Mouse (Mus musculus) cerebellum, adult 18-20 months (tissue): ENCODE measurements around the gene Actr10.

Source experiments
- DNase-seq, 2 experiments: peaks; one replicate each; pipeline ENCODE4 v3.0.0; 2021

The Actr10 gene

DNA sequence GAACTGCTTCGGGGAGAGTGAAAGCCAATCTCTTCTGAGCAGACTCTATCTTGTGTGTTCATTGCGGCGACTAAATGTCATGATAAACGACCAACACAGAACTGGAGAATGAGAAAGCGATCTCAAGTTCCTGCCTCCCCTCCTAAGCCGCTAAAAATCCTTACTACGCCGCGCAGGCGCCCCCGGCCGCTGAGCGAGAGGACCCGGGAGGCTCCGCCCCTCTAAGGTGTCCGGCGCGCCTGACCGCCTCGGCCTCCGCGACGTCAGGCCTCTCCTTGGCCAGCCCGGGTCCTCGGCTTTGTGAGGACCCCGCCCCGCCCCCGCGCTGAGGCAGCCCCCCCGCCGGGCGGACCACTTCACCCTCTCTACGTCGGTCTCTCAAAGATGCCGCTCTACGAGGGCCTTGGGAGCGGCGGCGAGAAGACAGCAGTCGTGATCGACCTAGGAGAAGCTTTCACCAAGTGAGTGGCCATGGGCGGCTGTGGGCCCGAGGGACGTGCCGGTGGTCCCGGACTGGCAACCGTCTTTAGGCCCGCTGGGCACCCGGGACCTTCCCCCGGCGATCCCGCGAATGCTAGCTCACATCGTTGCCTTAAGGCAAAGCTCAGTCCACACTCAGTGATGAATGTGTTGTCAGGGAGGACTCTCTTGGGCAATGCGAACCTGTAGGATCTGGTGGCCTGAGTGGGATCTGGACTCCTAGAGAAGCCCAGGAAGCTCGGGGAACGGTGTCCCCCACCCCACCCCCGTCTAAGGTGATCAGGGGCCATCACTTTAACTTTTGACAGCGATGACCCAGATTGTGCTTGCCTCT, at the start of gene Actr10:
Gene Actr10 (plus strand): TSS at position 287 of the 814 bp plus-strand sequence.
- DNase-seq: peak; percentile 90 to 94

DNA sequence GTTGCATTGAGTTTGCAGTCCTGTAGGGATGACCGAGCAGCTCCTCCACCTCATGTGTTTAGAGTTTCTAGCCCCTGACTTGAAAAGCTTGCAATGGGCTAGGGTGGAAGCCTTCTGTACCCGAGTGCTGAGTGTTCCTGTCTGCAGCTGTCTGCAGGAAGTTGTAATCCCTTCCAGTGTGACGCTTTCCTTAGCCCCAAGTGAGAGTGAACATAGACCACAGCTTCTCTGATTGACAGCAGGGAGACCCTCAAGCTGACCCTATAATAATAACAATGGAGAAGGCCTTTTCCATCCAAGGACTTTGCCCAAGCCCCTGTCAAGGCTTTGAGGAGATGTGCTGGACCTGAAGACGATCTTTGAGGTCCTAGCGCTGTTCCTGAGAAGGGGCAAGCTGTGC, 47.3 kb upstream of the Actr10 start:
- no peak for DNase-seq

DNA sequence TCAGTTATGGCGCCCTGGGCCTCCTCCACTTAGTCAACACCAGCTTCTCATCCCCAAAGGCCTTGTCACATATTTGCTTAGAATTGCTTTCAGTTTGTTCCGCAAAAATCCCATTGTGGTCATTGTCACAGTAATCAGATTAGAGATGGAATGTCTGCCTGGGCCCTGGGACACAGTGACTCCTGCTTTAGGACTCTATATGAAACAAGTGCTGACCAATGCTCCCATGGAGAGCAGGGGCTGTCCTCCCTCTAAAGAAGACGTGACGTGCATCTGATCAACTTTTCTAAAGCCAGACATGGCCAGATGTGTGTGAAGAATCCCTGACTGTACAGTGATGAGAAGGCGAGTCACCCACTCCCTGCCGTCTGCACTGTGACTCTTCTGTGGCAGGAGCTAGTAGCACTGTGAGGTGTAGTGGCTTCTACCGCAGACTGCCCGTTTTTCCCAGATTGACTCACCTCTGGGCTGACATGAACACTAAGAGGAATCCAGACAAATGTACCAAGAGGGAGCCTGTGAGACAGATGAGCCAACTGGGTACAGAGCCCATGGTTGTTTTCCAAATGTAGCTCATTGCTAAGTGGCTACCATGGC, 46.7 kb upstream of the Actr10 start:
- no peak for DNase-seq

DNA sequence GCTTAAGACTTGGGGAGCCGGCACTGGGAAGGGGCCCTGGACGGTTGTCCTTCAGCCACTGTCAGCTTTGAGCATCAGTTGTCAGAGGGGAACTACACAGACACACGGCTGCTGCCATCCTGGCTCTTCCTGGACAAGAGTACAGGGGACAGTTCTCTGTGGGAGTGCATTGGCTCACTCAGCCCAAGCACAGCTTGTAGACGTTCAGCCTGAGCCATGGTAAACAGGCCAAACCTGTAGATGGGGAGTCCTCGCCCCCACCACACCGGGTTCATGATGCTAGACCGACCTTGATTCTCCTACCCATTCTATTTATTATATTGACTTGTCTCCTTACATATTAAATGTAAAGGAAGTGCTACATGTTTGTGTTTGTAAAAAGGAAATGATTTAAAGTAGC, 42.4 kb upstream of the Actr10 start:
- DNase-seq: peak; percentile 43 to 50

DNA sequence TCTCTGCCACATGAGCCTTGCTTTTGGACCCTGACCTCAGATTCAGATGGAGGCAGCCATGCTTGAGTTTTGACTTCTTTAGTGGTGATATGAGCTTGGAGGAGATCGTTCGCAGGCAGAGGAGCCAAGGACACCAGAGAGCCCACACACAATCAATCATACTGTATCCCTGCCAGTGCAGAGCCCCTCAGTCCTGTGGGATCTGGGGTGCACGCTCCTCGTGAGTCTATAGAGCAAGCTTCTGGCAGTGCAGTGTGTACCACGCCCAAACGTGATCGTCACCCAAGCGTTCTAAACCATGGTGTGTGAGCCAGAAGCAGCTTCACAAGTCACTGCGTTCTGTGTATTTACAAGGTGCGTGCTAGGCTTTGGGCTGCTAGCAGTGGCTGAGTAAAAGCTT, 41.6 kb upstream of the Actr10 start:
- no peak for DNase-seq

DNA sequence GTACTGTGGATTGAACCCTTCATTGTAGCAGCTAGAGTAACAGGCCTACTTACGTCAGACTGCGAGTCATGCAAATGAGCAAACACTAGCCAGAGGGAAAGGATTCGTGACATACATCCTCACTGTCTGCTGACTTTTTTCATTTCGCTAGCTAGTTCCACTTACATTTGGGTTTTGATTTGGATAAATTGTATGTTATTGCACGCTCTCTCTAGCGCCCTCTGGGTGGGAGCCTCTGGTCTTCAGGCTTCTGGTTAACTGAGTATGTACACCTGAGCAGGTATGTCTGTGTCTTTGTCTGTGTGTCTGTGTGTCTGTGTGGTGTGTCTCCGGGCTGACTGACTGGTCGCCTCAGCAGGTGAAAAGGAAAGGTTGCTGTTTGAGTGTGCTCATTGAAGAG, 40.2 kb upstream of the Actr10 start:
- DNase-seq: peak; percentile 30 to 47

DNA sequence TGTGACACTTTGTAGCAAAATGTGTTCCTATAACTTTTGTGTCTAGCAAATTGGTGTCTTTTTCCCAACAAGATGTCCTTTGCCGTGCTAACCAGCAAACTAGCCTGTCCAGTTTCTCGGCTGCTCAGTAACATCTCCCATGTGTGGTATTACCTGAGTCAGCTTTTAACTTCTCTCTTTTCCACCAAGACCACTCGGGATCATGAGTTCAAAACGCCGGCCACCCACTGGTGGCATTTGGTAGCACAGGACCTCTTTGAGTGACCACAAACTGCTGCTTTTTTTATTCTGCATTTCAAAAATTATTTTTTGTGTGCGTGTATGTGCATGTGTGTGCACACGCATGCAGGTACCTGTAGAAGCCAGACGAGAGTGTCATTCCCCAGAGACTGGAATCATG, 39.2 kb upstream of the Actr10 start:
- DNase-seq: no peak

DNA sequence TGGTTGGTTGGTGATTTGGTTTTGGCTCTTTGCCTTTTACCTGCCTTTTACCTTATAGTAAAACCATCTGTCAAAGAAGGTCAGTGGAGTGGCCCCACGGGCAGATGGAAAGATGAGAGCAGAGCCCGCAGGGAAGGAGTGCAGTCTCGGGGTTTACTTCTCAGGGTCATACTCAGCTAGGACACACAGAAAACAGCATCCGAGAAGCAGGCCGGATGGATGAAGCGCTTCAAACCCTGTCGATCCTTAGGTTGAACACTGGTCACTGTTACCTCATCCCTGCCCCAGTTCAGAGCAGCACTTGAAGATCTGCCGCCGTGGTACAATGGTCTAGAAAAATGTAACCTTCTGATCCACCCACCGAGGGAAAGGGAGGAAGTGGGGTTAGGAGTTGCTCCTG, 33.2 kb upstream of the Actr10 start:
- DNase-seq: peak in 1 of 2 experiments; percentile 2

DNA sequence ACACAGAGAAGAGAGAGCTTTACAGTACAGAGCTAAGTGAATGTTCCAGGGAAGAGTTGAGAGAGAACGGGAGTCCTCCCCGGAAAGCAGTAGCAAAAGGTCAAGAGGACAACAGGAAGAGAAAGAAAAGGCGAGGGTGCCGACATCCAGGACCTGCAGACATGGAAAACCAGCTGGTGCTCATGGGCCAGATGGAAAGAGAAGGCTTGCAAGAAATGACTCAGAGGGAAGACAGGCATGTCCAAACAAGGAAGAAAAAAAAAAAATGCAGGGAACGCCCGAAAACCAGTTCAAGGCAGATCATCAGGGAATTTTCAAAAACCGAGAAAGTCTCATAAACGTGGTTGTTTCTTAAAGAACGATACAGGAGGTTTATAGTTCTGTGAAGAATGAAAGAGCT, 30.8 kb upstream of the Actr10 start:
- DNase-seq: no peak

DNA sequence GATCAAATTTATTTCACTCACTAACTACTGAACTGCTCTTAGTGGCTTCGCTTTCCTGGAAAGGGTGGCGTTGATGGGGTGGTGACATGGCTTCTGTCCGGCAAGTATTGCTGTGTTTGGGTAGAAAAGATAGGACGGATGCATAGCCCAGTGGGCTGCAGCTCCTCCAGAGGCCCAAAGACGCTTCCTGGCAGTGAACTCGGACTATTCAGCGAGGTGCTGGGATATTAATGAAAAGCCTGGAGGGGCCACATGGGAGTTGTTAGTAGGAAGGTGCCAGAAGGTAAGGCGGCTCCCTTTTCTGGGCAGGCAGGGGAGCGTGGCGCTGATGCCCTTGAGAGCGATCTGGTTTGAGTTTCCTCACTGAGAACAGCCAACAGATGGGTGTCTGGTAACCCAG, 30.0 kb upstream of the Actr10 start:
- no peak for DNase-seq

DNA sequence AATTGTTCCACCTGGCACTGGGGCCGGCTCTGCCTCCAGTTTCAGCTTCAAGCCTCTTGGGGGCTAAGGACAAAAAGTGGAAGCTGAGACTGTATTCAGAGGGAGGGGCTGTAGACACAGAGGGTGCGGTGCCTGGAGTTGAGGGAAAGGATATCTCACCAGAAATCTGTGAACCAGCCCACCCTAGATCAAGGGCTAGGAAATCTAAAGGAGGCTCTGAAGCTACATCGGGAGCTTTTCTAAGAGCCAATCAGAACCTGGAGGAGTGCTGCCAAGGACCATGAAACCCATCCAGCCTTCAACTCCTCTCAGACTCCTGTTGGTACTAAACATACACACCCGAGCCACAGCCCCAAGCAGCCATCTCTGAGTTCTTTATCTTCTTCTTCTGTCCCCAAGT, 29.6 kb upstream of the Actr10 start:
- DNase-seq: no peak

DNA sequence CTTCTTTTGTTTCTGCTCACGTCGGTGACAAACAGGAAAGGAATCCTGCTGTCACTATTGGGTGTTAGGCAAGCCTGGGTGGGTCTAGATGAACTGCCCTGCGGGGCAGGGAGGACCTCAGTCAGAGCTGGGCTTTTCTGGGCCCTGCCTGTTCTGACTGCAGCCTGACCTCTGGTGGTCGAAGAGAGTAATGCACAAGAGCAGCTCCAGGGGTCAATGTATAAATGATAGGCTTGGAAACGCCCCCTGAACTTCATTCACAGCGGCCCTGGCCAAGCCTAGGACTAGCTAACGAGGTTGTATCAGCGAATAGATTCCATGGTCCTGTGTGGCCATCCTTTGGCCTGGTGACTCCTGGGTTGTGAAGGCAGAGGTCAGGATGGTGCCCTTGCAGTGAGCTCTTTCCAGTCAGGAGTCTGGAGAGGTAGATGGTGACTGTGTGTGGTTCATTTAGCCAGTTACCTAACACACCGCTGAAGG, 27.4 kb upstream of the Actr10 start:
- DNase-seq: peak; percentile 80 to 87

DNA sequence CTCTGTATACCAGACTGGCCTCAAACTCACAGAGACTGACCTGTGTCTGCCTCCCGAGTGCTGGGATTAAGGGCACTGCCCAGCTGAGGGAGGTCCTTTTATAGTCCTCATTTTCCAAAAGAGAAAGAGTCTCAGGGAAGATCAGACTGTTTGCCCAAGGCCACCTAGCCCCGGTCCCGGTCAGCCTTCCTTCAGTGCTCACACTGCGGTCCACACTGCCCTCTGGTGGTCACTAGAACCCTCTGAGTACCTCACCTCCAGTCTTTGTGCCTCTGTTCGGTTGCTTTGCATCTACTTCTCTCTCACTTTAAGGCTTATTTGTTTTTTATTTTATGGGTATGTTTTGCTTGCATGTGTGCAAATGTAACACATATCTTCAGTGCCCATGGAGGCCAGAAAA, 26.6 kb upstream of the Actr10 start:
- peak; percentile 87 to 91 for DNase-seq

DNA sequence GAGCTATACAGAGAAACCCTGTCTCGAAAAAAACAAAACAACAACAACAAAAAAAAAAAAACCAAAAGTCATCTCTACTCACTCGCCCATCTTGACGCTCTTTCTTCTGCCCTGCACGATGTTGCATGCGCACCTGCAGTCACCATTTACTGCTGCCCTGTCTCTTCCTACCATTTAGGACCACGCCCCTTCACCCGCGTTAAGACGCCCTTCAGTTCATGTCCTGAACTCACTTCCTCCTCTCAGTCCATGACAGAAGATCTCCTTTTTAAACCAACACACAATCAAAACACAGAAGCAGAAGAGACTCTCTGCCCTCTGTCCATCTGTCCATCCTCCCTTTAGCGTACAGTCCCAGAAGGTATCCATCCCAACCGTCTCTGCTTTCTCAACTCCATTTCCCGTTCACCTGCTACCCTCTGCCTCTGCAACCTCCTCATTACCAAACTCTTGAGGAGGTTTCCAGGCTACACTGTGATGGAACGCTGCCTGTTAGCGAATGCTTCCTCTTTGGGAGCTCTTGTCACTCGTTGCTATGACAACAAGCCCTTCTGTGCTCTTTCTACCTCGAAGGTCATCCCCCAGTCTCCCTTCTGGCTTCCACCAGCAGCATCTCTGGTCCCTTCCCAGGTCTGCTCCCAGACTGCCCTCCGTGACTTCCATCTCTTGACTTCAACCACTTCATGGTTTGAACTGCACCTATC, 25.8 kb upstream of the Actr10 start:
- no peak for DNase-seq

DNA sequence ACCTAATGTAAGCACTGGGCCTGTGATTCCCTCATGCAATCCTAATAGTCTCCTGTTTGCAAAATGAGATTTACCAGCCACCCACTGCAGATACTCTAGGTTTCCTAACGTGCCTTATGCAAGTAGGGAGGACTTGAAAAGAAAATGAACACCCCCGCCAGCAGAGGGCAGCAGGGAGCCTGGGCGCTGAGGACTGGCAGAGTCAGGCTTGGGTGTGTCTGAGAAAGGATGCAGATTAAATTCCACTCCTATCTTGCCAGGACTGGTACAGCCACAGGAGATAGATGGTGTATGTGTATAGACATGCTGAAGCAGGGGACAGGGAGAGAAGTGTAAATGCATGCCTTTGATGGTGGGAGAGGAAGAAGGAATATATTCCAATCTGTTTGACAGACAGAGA, 24.2 kb upstream of the Actr10 start:
- peak; percentile 33 to 43 for DNase-seq

DNA sequence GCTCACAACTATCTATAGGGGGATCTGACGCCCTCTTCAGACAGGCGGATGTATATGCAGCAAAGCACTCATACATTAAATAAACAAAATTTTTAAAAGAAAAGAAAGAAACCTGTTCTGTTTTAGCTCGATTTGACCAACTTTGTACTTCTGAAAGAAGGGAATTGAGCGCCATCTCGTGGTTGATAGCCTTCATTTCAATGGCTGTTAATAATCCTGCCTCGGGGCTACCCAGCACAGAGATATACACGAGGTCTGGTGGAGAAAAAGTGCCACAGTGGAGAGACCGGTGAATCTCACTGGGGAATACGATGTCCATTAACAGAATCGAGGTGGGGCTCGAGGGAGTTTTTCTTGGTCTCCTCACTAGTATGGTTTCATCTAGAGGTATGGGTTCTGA, 23.3 kb upstream of the Actr10 start:
- DNase-seq: peak; percentile 54 to 67

DNA sequence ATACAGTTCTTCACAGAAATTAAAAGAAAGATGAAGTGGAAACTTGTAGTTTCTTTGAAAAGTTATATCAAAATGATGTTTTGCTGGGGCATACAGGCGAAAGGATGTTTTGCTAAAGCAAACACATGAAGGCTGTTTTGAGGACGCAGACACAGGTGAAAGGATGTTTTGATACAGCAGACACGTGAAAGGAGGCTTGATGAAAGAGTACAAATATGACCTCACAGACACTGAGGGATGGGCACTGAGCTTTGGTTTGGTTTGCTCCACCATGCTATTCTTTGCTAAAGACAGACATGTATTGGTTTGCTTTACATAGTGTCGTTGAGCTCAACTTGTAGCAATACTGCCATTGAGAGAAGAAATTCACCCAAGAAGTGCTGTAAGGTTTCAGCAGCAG, 7.9 kb upstream of the Actr10 start:
- no peak for DNase-seq

DNA sequence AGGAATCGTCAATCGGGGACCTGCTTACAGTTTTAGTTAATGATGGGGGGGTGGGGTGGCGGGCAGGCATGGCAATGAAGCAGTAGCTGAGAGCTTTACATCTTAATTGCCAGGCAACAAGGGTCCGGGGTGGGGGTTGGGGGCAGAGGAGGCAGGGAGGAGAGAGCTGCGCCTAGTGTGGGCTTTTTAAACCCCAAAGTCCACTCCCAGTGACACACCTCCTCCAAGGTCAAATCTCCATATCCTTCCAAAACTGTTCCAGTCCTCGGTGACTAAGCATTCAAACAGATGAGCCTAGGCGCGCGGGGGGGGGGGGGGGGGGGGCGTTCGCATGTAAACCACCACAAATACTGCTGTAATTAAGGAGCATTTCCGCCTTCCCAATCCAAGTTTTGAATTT, 507 bp upstream of the Actr10 start:
- DNase-seq: peak in 1 of 2 experiments; percentile 22

DNA sequence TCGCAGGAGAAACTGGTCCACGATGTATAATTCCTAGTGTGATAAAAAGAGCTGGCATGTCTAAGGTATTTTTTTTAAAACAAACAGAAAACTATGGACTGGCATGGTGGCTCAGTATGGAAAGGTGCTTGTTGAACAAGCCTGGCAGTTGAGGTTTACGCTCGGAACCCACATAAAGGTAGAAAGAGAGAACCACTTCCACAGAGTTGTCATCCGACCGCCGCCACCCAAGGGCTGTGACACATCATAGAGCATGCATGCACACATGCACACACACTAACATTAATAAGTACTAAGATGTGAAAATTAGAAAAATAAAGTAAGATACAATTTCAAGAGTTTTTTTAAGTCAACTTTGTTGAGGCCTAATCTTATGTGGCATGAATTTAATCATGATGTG, 3.1 kb downstream of the Actr10 start:
- no peak for DNase-seq

DNA sequence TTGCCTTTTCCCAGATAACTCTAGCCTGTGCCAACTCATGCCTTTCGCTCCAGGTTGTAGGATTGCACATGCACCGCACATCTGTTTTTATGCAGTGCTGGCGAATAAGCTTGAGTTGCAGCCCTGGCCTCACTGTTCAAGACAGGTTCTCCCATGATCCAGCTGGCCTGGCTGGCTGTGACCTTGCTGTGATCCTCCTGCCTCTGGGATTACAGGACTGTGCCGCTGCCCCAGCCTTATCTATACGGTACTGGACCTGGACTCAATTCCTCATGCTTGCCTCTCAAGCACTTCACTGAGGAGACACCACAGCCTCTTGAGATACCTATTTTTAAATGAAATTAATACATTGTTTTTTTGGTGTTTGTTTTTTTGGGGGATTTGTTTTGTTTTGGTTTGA, 6.5 kb downstream of the Actr10 start:
- no peak for DNase-seq

DNA sequence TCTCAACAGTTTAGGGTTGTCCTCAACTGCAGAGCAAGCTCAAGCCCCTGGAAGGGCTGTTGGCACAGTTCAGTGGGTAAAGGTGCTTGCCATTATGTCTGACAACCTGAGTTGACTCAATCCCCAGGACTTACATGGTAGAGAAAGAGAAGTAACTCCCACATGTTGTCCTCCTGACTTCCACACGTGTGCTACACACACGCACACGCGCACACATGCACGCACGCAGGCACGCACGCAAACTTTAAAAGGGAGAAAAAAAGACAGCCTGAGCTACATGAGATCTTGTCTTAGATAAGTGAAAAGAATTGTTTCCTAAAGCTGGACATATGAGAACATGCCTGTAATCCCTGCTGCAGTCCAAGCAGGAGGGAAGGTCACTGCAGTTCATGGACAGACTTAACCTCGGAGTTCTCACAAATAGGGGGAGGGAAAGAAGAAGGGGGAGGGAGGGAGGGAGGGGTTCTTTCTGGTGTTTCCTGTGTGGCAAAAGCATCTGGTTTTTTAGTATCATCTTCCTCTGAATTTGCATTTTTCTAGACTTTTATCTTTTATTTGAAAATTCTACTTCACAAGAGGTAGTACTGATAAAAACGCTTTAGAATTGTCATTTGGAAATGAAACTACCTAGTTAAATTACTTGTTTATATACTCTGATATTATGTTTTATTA, 9.1 kb downstream of the Actr10 start:
- DNase-seq: no peak

DNA sequence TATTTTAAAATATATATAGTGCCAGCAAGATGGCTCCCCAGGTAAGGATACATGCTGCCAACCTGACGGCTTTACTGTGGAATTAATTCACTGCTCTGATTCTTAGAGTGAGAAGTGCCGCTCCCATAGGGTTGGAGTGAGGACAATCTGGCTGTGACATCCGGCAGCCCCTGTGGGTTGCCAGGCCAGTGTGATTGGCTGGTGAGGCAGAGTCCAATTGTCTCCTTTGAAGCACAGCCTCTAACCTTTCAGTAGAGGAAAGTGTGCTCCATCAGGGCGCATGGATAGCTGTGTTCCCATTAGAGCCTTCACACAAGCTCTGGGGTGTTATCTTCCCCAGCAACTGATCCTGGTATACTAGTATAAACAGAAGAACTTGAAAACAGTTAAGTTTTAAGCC, 21.0 kb downstream of the Actr10 start:
- no peak for DNase-seq

DNA sequence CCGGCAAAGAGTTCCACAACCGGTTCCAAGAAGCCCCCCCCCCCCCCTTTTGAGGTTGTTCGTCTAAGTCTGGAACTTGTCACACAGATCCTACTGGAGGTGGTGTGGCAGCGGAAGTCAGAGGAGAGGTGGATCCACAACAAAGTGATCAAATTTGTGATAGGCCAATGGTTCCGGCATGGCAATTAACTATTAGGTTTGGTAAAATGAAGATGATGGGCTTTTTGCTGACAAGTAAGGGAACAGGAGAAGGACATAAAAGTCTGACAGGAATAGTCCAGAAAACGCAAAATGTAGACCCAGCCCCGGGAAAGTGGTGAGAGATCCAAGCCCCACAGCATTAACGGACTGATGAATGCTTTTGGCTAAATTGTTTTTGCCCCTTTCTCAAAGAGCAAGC, 29.9 kb downstream of the Actr10 start:
- no peak for DNase-seq
